ENCODE assay signal across 16 mouse cellular contexts in the genomic region with DNA sequence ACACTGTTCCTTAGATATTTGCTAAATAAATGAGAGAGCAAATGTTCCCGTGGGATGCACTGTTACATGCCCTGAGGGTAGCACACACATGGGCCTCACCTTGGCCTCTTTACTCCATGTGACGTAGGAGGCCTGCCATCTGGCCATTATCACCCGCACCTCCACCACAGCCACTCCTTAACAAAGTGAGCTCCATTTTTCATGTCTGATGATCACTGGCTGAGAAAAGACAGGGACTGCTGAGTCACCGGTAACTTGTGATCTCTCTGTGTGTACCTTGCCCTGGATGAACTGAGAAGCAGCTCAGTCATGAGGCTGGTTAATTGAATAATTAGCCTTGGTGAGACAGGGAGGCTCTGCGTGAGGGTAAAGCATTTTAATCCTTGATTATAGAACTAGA. TPM values are rescaled to one million over a fixed set of nuclear protein-coding genes. Genes with fewer than 3 reads are reported as not detected.
DNase-seq lines count a peak whose midpoint lies in the region; ATAC-seq and TF ChIP-seq lines count a peak whose summit lies in the region.
"Had no signal": no experiment of that assay in that cellular context is flagged by ENCODE, and none has a peak within 500 bp of the region (broad histone marks: within the 10 kb centered on the region; RNA-seq: fewer than 3 reads in every experiment).

No protein-coding gene starts in this region.

- H3K27me3 ChIP-seq in heart, embryonic 11.5 days (ENCODE audit: control insufficient read depth, insufficient read depth, low read length) = 0 out of 2 replicates have a peak, but pooled peaks cover 2% of the 10 kb centered on the region
- no peaks in the 10 kb centered on the region for H3K27me3 ChIP-seq in intestine, postnatal 0 days (replicated peaks; ENCODE audit: control insufficient read depth, insufficient read depth, low read length)
- H3K27me3 ChIP-seq: liver, embryonic 12.5 days; lung, embryonic 15.5 days; Patski had no signal

- ATAC-seq in heart, embryonic 11.5 days (replicated peaks; ENCODE audit: insufficient number of reproducible peaks, low FRiP score, low TSS enrichment) = no peak
- peak; percentile 91 for ATAC-seq in intestine, postnatal 0 days
- no peak for ATAC-seq in inflammation-experienced regulatory T-cells, adult 6 months
- ATAC-seq: liver, embryonic 12.5 days; midbrain, embryonic 16.5 days; Patski had no signal

- no peak for TF ChIP-seq CTCF in intestine, postnatal 0 days (IDR thresholded peaks at IDR 0.05; ENCODE audit: low read depth)

- no peak overlapping the region for H3K4me2 ChIP-seq in heart, embryonic 11.5 days
- H3K4me2 ChIP-seq in intestine, postnatal 0 days (replicated peaks; ENCODE audit: low read depth) = no peak overlapping the region
- H3K4me2 ChIP-seq: hindbrain, embryonic 14.5 days; liver, embryonic 12.5 days; lung, embryonic 15.5 days had no signal

- WGBS in heart, embryonic 11.5 days (ENCODE audit: insufficient replicate concordance) = 56% methylated on average over 5 of the region's 5 CpGs
- WGBS in intestine, postnatal 0 days = 34% methylated on average over 5 of the region's 5 CpGs

- H3K9me3 ChIP-seq in heart, embryonic 11.5 days (replicated peaks; ENCODE audit: control insufficient read depth, low read length) = no peaks in the 10 kb centered on the region
- no peaks in the 10 kb centered on the region for H3K9me3 ChIP-seq in intestine, postnatal 0 days (ENCODE audit: control insufficient read depth)
- H3K9me3 ChIP-seq: liver, embryonic 12.5 days; lung, embryonic 15.5 days had no signal

- no peaks in the 10 kb centered on the region for H3K4me1 ChIP-seq in heart, embryonic 11.5 days (ENCODE audit: control insufficient read depth, insufficient read depth, low read length)
- peaks cover 8% of the 10 kb centered on the region; the same call in 1 of the 2 replicates for H3K4me1 ChIP-seq in intestine, postnatal 0 days (replicated peaks; ENCODE audit: control insufficient read depth, insufficient read depth, low read length)
- H3K4me1 ChIP-seq: liver, embryonic 12.5 days; lung, embryonic 15.5 days had no signal

- no peak overlapping the region for H3K27ac ChIP-seq in heart, embryonic 11.5 days (ENCODE audit: low read depth, low read length)
- H3K27ac ChIP-seq in intestine, postnatal 0 days (ENCODE audit: low read depth, low read length) = peak overlapping the region; percentile 16; the same call in 1 of the 2 replicates
- H3K27ac ChIP-seq: hindbrain, embryonic 14.5 days; liver, embryonic 12.5 days; lung, embryonic 15.5 days had no signal

- H3K9ac ChIP-seq in heart, embryonic 11.5 days (ENCODE audit: low read depth, low read length) = no peak overlapping the region
- no peak overlapping the region for H3K9ac ChIP-seq in intestine, postnatal 0 days (ENCODE audit: low read depth, low read length)
- H3K9ac ChIP-seq: hindbrain, embryonic 14.5 days; liver, embryonic 12.5 days; lung, embryonic 15.5 days had no signal

- H3K4me3 ChIP-seq in heart, embryonic 11.5 days (ENCODE audit: low read depth, low read length) = no peak overlapping the region
- no peak overlapping the region for H3K4me3 ChIP-seq in intestine, postnatal 0 days (ENCODE audit: low read depth, low read length)
- H3K4me3 ChIP-seq: liver, embryonic 12.5 days; lung, embryonic 15.5 days had no signal

- peak; percentile 84 for DNase-seq in heart, adult 11 months
- peak; percentile 23 for DNase-seq in adrenal gland, postnatal 10 days
- DNase-seq in kidney, postnatal 25 days = peak; percentile 49 to 60
- DNase-seq in layer of hippocampus, adult 11-12 months (ENCODE audit: low spot score) = no peak
- no peak for DNase-seq in layer of hippocampus, postnatal 14 days (ENCODE audit: low spot score in 2 of 2)
- DNase-seq: cerebellum, adult 9-10 months; heart, postnatal 14 days; thymus, adult 2 months had no signal

- H3K36me3 ChIP-seq in heart, embryonic 11.5 days (ENCODE audit: control insufficient read depth, insufficient read depth, low read length) = no peaks in the 10 kb centered on the region
- H3K36me3 ChIP-seq in intestine, postnatal 0 days (ENCODE audit: control insufficient read depth, insufficient read depth) = no peaks in the 10 kb centered on the region
- H3K36me3 ChIP-seq: liver, embryonic 12.5 days; lung, embryonic 15.5 days had no signal

RNA-seq across cellular contexts. Expression of a gene that starts 52.6 kb away (rescaled TPM):
- polyA plus RNA-seq in heart, embryonic 11.5 days (2014; fragmentation: Nextera tagmentation; extraction: Ambion mirVana) = 6.7 and 7.5 TPM in 2 replicates
- total RNA-seq in adrenal gland, postnatal 10 days (2021) = 10 to 100 TPM; 33.4 to 40.4 TPM
- 33.5 and 37.1 TPM in 2 replicates for polyA plus RNA-seq in intestine, postnatal 0 days (2015; fragmentation: Nextera tagmentation; extraction: Ambion mirVana)
- 1 to 10 TPM; 2.3 to 4.1 (median 3.8) TPM for polyA plus RNA-seq in inflammation-experienced regulatory T-cells, adult 6 months (2017; shearing (Covaris generic))
- total RNA-seq in layer of hippocampus, postnatal 14 days (2021) = 1 to 10 TPM; 1.3 to 2.1 TPM

Comparison
In these comparisons a context has a peak if more than half of its experiments do, and no peak if none do; other contexts are left out.
1. DNase-seq: peak in heart, adult 11 months (single experiment), adrenal gland, postnatal 10 days (single experiment) and kidney, postnatal 25 days (2 of 2); none in layer of hippocampus, adult 11-12 months (single experiment) and layer of hippocampus, postnatal 14 days (0 of 2).